Mouse (Mus musculus): ENCODE results near the gene Ttk. TPM values are rescaled to one million over a fixed set of nuclear protein-coding genes. Genes with fewer than 3 reads are reported as not detected.
A peak's percentile ranks its signal among the peaks of the same experiment; 100 is the strongest.

The Ttk gene
- total RNA-seq (2021), result 1 to 10 TPM; 1.1 to 1.2 TPM

DNA sequence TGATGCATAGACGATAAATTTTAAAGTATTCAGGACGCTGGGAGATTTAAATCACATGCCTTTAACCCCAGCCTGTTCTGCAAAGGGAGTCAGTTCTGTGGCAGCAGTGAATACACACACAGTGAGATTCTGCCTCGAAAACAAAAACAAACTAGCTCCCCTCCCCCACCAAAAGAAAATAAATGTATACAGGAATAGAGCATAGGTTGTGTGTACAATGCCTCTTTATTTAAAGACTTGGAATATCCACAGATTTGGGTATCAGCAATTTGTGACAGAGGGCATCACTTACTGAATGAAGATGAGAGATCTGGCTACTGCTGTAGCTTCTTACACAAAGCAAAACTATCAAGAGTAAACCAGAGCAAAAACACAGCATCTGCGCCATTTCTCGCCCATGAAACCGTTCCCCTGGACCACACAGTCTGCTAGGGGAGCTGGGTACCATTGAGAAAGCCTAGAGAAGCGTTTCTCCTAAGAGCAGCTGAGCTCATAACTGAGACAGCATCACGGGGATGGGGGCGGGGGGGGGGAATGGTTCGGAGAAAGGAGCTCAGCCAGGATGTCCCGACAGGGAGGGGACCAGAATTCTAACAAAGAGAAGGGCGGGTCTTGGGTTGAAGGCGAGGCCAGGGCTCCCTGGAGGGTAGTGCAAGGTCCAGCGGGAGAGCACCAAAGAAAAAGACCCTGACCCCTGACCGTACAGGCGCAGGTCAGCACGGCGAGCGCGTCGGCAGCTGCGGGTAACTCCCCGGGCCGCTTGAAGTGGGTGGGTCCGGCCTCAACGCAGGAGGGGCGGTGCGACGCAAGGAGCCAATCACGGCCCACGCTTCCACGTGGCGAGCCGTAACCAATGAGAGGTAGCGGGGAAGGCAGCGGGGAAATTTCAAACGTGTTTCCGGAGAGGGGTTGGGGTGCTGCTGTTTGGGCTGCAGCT, at the start of gene Ttk:
TSS of gene Ttk (plus strand) at position 879 of the 937 bp plus-strand sequence.
- peak; percentile 78 to 79 for DNase-seq (ENCODE audit: extremely low spot score in 1 of 2, low spot score in 1 of 2)

- DNase-seq (ENCODE audit: extremely low spot score in 1 of 2, low spot score in 1 of 2), result no peak
Observed at GRCm38 (mm10) chr9:83785501-83785900, 49.0 kb upstream of the Ttk start.

GRCm38 (mm10) chr9:83789326-83789725, 45.2 kb upstream of the Ttk start:
- DNase-seq (ENCODE audit: extremely low spot score in 1 of 2, low spot score in 1 of 2), result no peak

DNA sequence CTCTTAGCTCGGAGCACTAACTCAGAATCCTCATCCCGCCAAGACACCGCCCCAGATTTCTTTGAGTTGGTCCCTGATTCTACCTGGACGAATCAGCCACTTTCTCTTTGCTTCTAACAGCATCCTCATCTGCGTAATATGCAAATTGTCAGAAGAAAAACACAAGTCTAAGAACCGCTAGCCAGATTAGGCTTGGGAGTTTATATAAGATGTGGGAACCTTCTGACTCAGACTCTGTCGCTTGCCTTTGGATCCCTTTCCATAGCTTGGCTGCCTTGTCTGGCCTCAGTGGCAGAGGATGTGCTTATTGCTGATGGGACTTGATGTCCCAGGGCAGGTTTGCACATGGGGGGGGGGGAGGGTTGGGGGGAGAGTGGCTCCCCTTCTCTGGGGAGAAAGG, 37.6 kb upstream of the Ttk start:
- no peak for DNase-seq (ENCODE audit: extremely low spot score in 1 of 2, low spot score in 1 of 2)

DNA sequence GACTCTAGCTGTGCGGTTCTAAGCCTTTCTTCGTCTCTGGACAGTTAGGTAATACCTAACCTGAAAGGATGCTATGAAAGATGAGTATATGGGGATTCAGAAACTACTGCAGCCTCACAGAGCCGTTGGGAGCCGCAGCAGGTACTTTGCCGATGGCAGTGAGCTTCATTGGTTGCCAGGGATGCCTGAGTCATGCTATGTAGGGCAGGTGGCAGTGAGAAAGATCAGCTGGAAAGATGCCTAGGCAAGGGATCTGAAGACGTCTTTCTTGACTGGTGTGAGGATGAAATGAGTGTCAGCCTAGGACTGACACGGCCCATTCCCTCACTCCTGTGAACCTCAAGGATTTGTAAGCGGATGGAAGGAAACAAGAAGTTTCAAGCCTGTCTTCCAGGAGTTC, 36.6 kb upstream of the Ttk start:
- DNase-seq (ENCODE audit: extremely low spot score in 1 of 2, low spot score in 1 of 2), result no peak

DNA sequence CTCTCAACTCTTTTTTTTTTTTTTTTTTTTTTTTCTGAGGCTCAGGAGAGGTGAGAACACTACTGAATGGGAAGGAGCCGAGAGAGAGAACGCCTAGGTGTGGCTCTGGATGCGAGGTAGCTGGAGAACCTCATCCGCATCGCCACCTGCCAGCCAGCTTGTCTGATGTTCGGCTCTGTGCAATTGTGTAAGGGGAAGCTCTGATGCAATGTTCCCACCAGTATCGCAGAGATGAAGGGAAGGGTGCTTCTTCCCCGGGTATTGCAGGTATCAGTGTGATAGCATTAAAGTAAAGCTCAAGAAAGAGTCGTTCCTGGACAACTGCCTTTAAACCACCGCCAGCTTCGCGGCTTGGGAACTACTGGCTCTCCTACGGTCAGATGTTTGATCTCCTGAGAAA, 30.1 kb upstream of the Ttk start:
- no peak for DNase-seq (ENCODE audit: extremely low spot score in 1 of 2, low spot score in 1 of 2)

GRCm38 (mm10) chr9:83805164-83805976, 29.1 kb upstream of the Ttk start:
- peak; percentile 24 to 27 for DNase-seq (ENCODE audit: extremely low spot score in 1 of 2, low spot score in 1 of 2)

DNA sequence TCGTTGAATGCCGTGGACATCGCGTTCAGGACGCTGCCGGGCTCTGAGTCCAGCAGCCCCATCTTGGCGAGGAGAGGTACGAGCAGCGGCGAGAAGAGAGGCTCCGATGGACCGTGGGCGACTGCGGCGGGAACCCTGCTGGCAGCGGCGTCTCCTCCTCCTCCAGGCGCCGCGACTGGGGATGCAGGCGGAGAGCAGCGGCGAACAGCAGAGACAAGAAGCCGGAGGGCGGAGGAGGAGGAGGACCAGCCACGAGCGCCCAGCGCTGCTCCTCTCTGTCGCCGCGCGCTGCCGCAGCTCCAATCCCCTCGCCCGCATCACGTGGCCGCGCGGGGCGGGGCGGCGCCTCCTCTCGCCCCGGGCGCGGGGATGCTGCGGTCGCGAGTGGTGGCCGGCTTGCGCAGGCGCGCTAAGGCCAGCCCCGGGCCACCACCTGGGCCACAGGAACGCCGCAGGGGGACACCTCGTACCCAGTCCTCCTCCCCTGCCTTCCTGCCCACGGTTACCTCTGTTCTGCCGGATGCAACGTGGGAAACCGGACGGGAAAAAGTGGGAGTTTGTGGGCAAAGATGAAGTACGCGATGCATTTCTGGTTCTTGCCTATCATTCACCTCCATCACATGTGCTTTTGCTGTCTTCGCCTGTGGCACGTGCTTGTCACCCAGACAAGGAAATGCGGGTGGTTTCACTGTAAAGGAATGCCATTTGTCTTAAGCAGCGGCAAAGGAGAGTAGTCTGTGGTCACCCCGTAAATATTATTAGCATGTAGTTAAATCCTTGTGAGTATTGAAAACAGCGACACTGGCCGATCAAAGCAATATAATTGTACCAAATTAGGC, 28.3 kb upstream of the Ttk start, which contains the start of gene Elovl4:
TSS of gene Elovl4 (minus strand) at position 301 of the 839 bp plus-strand sequence.
- peak; percentile 75 to 82 for DNase-seq (ENCODE audit: extremely low spot score in 1 of 2, low spot score in 1 of 2)

- DNase-seq (ENCODE audit: extremely low spot score in 1 of 2, low spot score in 1 of 2), result peak in 1 of 2 experiments; percentile 67
Observed at GRCm38 (mm10) chr9:83807562-83807961, 26.9 kb upstream of the Ttk start.

DNA sequence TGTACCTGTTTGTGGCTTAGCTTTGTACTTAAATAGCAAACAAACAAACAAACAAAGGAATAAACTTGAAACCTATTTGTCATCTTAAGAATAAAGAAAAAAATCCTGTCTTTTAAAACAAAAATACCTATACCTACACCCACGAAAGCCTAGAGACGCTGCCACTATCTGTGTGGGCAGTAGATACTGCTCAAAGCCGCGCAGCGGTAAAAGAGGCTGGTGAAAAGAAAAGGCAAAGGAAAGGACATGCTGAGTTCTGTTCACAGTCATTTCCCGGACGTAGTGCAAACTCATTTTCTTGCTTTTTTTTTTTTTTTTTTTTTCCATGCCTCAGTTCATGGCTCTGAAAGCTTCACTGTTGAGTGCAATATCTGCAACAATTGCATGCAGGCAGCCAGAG, 15.3 kb upstream of the Ttk start:
- DNase-seq (ENCODE audit: extremely low spot score in 1 of 2, low spot score in 1 of 2), result no peak

DNA sequence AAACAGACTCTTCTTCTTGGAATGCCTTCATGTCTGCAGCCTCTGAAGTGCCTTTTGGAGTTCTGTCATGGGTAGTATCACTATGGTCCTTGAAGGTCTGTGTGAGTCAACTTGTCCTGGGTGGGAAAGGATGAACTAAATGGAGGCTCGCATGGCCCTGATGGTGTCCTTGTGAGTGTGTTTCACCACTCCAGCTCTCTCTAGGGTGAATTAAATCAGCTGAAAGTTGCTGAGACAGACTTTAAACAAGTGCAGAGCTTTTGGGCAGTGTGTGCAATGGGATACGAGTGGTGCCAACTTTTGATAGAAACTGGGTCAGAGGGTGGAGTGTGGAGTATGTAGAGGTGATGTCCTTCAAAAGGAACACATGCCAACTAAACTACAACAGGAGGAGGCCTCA, 13.5 kb upstream of the Ttk start:
- DNase-seq (ENCODE audit: extremely low spot score in 1 of 2, low spot score in 1 of 2), result no peak

DNA sequence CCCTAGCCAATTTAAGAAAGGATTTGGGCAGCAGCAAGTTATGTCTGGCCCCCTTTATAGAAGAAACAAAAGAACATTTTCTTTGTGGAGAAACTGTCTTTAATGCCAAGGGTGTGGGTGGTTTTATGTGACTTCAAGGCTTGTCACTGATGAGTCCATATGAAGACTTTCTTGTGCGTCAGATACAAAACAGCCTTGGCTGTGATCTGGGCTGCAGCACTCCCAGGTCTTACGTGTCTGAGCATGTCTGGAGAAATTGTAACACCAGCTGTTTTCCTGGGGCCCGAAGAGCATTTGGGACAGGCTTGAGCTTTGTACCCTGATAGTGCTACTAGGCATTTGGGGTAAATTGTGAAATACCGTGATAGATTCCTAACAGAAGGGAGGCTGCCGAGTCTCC, 11.6 kb upstream of the Ttk start:
- DNase-seq (ENCODE audit: extremely low spot score in 1 of 2, low spot score in 1 of 2), result no peak

- DNase-seq (ENCODE audit: extremely low spot score in 1 of 2, low spot score in 1 of 2), result no peak
Observed at GRCm38 (mm10) chr9:83829896-83830295, 4.6 kb upstream of the Ttk start.

DNA sequence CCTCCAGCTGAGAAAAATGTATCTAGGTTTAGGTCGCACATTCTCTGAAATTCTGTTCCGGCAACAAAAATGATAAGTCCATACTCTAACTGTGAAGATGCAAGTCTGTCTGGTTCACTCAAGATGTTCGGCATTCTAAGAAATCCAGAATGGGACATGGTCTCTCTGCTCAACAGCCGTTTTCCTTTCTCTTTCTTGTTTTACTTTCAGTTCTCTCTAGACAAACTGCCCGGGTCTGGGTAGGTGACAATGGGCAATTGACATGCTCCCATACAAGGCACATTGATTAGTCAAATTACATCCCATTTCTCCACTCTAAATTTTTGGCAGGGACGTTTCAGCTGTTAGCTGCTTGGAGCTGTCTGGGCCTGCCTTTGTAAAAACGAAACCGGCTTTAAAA, 3.3 kb upstream of the Ttk start:
- no peak for DNase-seq (ENCODE audit: extremely low spot score in 1 of 2, low spot score in 1 of 2)

DNA sequence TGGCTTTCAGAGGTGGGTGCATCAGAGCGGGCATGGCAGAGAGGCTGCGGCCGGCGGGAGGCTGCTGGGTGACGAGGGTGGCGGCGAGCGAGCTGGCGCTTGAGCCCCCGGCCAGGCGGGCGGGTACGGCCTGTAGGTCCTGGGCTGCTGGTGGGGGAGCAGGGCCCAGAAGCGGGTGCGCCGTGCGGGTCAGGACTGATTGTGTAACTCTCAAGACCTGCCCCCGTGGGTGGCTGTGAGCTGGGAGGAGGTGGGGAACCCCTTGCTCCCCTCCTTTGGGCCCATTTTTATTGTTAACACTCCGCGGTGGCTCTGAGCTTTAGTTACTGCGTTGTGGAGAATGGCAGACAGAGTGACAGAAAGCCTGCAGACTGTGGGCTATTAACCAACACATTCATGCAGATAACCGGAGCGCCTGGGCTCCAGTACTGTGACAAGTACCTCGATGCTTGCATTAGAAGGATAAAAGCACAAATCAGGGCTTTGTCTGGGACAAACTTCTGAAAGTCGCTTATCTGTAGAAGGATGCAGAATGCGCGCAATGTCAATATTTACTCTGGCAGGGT, 342 bp downstream of the Ttk start:
- no peak for DNase-seq (ENCODE audit: extremely low spot score in 1 of 2, low spot score in 1 of 2)

DNA sequence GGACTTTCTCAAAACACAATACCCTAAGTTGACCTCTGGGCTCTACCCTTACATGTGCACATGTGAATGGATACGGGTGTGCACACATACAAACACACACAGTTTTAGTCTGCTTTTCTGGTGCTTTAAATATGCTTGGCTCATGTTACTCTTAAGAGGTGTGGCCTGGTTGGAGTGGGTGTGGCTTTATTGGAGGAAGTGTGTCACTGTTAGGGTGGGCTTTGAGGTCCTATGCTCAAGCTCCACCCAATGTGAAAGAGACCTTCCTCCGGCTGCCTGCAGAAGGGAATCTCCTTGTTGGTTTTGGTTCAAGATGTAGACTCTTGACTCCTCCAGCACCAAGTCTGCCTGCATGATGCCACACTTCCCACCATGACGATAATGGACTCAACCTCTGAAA, 18.0 kb downstream of the Ttk start:
- no peak for DNase-seq (ENCODE audit: extremely low spot score in 1 of 2, low spot score in 1 of 2)

DNA sequence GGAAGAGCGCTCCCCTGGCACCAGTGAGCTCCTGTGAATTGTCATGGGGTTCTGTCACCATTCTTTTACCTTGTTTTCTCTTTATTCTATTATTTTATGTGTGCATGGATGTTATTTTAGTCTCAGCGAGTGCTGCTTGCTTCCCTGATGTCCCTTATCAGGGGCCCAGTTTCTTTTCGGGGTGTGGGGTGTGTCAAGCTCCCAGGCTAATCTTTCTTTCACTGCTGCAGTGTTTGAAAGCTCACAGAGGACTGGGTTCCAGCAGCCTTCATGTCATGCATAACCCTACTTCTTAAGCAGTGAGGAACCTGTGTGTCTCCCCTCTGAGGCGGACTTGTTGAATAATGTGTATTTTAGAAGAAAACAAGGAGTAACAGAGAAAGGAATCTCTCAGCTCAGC, 30.7 kb downstream of the Ttk start:
- DNase-seq (ENCODE audit: extremely low spot score in 1 of 2, low spot score in 1 of 2), result no peak

GRCm38 (mm10) chr9:83882191-83882590, 47.7 kb downstream of the Ttk start:
- DNase-seq (ENCODE audit: extremely low spot score in 1 of 2, low spot score in 1 of 2), result no peak

GRCm38 (mm10) chr9:83886149-83886548, 51.7 kb downstream of the Ttk start:
- no peak for DNase-seq (ENCODE audit: extremely low spot score in 1 of 2, low spot score in 1 of 2)

- DNase-seq (ENCODE audit: extremely low spot score in 1 of 2, low spot score in 1 of 2), result no peak
Observed at GRCm38 (mm10) chr9:83888214-83888613, 53.7 kb downstream of the Ttk start.

Measured in layer of hippocampus, postnatal 25 days (tissue).